Mouse (Mus musculus): ENCODE measurements around the gene Gm20388. TPM values are rescaled to one million over a fixed set of nuclear protein-coding genes. Genes with fewer than 3 reads are reported as not detected.

The Gm20388 gene
- polyA plus RNA-seq, 1 experiment from 2014 or later, result 5.3 TPM

DNA sequence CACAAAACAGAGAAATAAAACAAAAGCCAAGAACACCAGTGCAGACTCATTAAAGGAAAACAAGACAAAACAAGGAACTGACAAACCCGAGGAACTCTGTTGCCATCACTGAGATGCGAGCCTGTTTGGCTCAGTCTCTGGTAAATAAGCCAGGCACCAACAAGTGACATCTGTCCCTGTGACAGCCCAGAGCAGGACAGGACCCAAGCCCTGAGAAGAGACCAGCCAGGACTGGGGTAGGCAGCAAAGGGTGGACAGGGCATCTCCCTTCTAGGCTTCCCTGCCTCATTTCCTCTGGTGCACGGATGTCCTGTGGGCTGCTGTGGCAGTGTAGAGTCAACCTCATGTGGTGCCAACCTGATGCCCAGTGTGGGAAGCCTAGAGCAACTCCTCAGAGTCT lies 2752.5 kb downstream of the Gm20388 start:
- DNase-seq (ENCODE audit: low spot score), result no peak
- H3K9me3 ChIP-seq (ENCODE audit: control insufficient read depth, low read length), result no peaks in the 10 kb centered on the region
- peaks cover 46% of the 10 kb centered on the region for H3K4me1 ChIP-seq (replicated peaks; ENCODE audit: control insufficient read depth, insufficient read depth, low read length)
- no peak overlapping the region for H3K27ac ChIP-seq (ENCODE audit: low read depth, low read length)
- ATAC-seq (replicated peaks; ENCODE audit: low FRiP score), result no peak
- H3K27me3 ChIP-seq (replicated peaks; ENCODE audit: control insufficient read depth, insufficient read depth, low read length), result no peaks in the 10 kb centered on the region
- H3K4me2 ChIP-seq, result no peak overlapping the region
- no peak overlapping the region for H3K9ac ChIP-seq (ENCODE audit: low read depth, low read length)
- no peaks in the 10 kb centered on the region; the same call in 1 of the 2 replicates for H3K36me3 ChIP-seq (ENCODE audit: control insufficient read depth, insufficient read depth, low read length)
- no peak overlapping the region for H3K4me3 ChIP-seq (ENCODE audit: low read depth, low read length)
- WGBS, result 76% methylated on average over 3 of the region's 3 CpGs

- H3K9me3 ChIP-seq (ENCODE audit: control insufficient read depth, low read length), result no peaks in the 10 kb centered on the region
- H3K27ac ChIP-seq (ENCODE audit: low read depth, low read length), result no peak overlapping the region
- WGBS, result 77% methylated on average over 5 of the region's 5 CpGs
- H3K4me1 ChIP-seq (replicated peaks; ENCODE audit: control insufficient read depth, insufficient read depth, low read length), result peaks cover 46% of the 10 kb centered on the region
- H3K27me3 ChIP-seq (replicated peaks; ENCODE audit: control insufficient read depth, insufficient read depth, low read length), result no peaks in the 10 kb centered on the region
- H3K4me3 ChIP-seq (ENCODE audit: low read depth, low read length), result no peak overlapping the region
- H3K4me2 ChIP-seq, result no peak overlapping the region
- no peak overlapping the region for H3K9ac ChIP-seq (ENCODE audit: low read depth, low read length)
- DNase-seq (ENCODE audit: low spot score), result no peak
- no peaks in the 10 kb centered on the region; the same call in 1 of the 2 replicates for H3K36me3 ChIP-seq (ENCODE audit: control insufficient read depth, insufficient read depth, low read length)
- ATAC-seq (replicated peaks; ENCODE audit: low FRiP score), result no peak
Measured at GRCm38 (mm10) chr8:122663670-122664069, 2753.0 kb downstream of the Gm20388 start.

- WGBS, result 54% methylated on average over 8 of the region's 8 CpGs
- no peak overlapping the region for H3K27ac ChIP-seq (ENCODE audit: low read depth, low read length)
- no peak overlapping the region for H3K4me2 ChIP-seq
- H3K4me3 ChIP-seq (ENCODE audit: low read depth, low read length), result no peak overlapping the region
- DNase-seq (ENCODE audit: low spot score) (no peak), ATAC-seq (replicated peaks; ENCODE audit: low FRiP score) (no peak)
- no peak overlapping the region for H3K9ac ChIP-seq (ENCODE audit: low read depth, low read length)
- H3K9me3 ChIP-seq (ENCODE audit: control insufficient read depth, low read length), result no peaks in the 10 kb centered on the region
- no peaks in the 10 kb centered on the region; the same call in 1 of the 2 replicates for H3K36me3 ChIP-seq (ENCODE audit: control insufficient read depth, insufficient read depth, low read length)
- no peaks in the 10 kb centered on the region for H3K27me3 ChIP-seq (replicated peaks; ENCODE audit: control insufficient read depth, insufficient read depth, low read length)
- H3K4me1 ChIP-seq (replicated peaks; ENCODE audit: control insufficient read depth, insufficient read depth, low read length), result peaks cover 50% of the 10 kb centered on the region
Measured at GRCm38 (mm10) chr8:122665221-122665620, 2754.6 kb downstream of the Gm20388 start.

DNA sequence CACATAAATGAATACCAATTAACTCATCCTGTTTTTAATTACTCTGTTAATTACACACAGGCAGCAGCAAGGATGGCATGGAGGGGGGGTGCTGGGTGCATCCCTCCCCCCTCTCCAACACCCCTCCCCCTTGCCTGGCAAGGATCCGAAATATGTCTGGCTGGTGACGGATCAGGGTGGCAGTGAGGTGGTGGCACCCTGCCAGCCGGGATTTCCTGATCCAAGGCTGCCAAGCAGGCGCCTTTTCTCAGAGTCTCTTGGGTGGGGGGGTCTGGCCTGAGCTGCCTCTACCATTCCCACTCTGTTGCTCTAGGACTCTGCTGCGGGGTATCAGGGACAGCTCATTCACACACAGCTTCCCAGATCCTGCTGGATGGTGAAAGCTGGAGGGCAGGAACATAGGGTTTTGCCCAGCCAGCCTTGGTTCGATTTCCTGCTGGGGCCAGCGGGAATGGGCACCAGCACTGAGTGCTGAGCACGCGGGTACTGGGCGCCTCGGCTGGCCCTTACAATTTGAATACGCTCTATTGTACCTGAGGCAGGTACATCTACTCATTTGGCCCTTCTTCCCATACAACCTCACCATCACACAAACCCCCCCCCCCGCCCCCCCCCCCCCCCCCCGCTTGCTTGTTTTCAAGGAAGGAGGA lies 2755.2 kb downstream of the Gm20388 start:
- no peak overlapping the region for H3K27ac ChIP-seq (ENCODE audit: low read depth, low read length)
- H3K4me3 ChIP-seq (ENCODE audit: low read depth, low read length), result no peak overlapping the region
- H3K36me3 ChIP-seq (ENCODE audit: control insufficient read depth, insufficient read depth, low read length), result no peaks in the 10 kb centered on the region; the same call in 1 of the 2 replicates
- 64% methylated on average over 13 of the region's 14 CpGs for WGBS
- DNase-seq (ENCODE audit: low spot score) (no peak), ATAC-seq (replicated peaks; ENCODE audit: low FRiP score) (no peak)
- H3K4me2 ChIP-seq, result peak overlapping the region; percentile 4; the same call in 1 of the 2 replicates
- H3K9me3 ChIP-seq (ENCODE audit: control insufficient read depth, low read length), result no peaks in the 10 kb centered on the region
- no peaks in the 10 kb centered on the region for H3K27me3 ChIP-seq (replicated peaks; ENCODE audit: control insufficient read depth, insufficient read depth, low read length)
- H3K9ac ChIP-seq (ENCODE audit: low read depth, low read length), result no peak overlapping the region
- peaks cover 50% of the 10 kb centered on the region for H3K4me1 ChIP-seq (replicated peaks; ENCODE audit: control insufficient read depth, insufficient read depth, low read length)

DNA sequence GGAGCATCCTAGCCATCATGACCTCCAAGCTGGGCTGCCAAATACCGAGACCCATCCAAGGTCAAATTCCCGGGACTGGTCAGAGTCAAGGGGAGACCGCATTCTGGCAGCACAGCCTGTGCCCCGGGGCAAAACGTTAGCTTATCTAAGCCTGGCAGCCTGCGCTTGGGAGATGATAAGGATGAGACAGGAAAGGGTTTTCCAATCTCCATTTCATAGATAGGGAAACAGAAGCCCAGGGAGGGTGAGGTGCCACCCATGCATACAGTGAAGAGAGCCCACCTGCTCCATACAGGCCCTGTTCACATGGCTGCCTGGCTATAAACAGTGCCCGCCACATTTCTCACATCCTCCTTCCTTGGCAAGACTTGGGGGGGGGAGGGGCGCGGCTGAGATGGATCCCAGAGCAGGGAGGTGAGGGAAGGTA lies 2755.7 kb downstream of the Gm20388 start:
- Histone ChIP-seq H3K27ac (ENCODE audit: low read depth, low read length) (peak overlapping the region; percentile 28), H3K4me3 (ENCODE audit: low read depth, low read length) (no peak overlapping the region; the same call in 1 of the 2 replicates), H3K9ac (ENCODE audit: low read depth, low read length) (no peak overlapping the region), H3K36me3 (ENCODE audit: control insufficient read depth, insufficient read depth, low read length) (no peaks in the 10 kb centered on the region; the same call in 1 of the 2 replicates), H3K27me3 (replicated peaks; ENCODE audit: control insufficient read depth, insufficient read depth, low read length) (no peaks in the 10 kb centered on the region), H3K4me1 (replicated peaks; ENCODE audit: control insufficient read depth, insufficient read depth, low read length) (peaks cover 49% of the 10 kb centered on the region), H3K4me2 (peak overlapping the region; percentile 58), H3K9me3 (ENCODE audit: control insufficient read depth, low read length) (no peaks in the 10 kb centered on the region)
- 11% methylated on average over 9 of the region's 9 CpGs for WGBS
- DNase-seq (ENCODE audit: low spot score), result no peak
- peak; percentile 86 for ATAC-seq (replicated peaks; ENCODE audit: low FRiP score)

DNA sequence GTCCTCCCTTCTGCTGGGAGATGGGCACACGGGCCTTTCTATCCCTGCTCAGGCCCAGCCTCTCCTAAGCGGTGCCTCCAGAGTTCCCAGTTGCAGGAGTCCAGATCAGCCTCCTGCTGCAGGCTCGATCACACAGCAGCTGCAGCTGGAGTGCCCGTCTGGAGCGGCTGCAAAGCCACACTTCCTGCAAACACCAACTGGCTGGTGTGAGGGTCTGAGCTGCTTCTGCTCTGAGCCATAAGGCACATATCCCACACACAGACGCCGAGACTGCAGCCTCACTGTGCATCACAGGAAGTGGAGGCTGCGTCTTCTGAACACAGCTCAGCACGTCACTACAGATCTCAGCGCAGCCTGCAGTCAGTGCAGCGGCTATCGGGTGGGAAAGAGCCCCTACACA lies 2756.2 kb downstream of the Gm20388 start:
- WGBS, result 29% methylated on average over 12 of the region's 12 CpGs
- Histone ChIP-seq H3K9ac (ENCODE audit: low read depth, low read length) (peak overlapping the region; percentile 20), H3K27ac (ENCODE audit: low read depth, low read length) (peak overlapping the region; percentile 28), H3K36me3 (ENCODE audit: control insufficient read depth, insufficient read depth, low read length) (no peaks in the 10 kb centered on the region; the same call in 1 of the 2 replicates), H3K9me3 (ENCODE audit: control insufficient read depth, low read length) (no peaks in the 10 kb centered on the region), H3K4me3 (ENCODE audit: low read depth, low read length) (peak overlapping the region; percentile 11; the same call in 1 of the 2 replicates), H3K4me1 (replicated peaks; ENCODE audit: control insufficient read depth, insufficient read depth, low read length) (peaks cover 44% of the 10 kb centered on the region), H3K27me3 (replicated peaks; ENCODE audit: control insufficient read depth, insufficient read depth, low read length) (no peaks in the 10 kb centered on the region), H3K4me2 (peak overlapping the region; percentile 58)
- DNase-seq (ENCODE audit: low spot score) (no peak), ATAC-seq (replicated peaks; ENCODE audit: low FRiP score) (peak; percentile 16; the same call in 1 of the 2 replicates)

DNA sequence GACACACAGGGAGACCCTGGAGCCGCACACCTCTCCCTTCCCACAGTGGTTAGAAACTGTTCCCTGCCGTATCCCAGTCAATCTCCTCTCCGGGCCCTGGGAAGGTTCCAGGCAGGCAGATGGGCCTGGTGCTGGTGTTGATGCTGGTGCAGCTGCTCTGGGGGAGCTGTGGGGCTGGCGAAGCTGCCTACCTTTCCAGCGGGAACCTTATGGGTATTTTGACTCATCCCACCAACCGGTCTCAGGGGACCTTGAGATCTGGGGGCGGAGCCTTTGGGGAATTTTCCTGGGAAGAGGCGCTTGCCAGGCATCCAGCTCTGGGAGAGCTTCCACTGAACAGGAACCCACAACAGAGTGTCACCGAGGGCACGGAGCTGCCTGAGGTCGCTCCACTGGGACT lies 2757.2 kb downstream of the Gm20388 start:
- Histone ChIP-seq H3K27ac (ENCODE audit: low read depth, low read length) (no peak overlapping the region), H3K9ac (ENCODE audit: low read depth, low read length) (no peak overlapping the region), H3K36me3 (ENCODE audit: control insufficient read depth, insufficient read depth, low read length) (no peaks in the 10 kb centered on the region; the same call in 1 of the 2 replicates), H3K4me1 (replicated peaks; ENCODE audit: control insufficient read depth, insufficient read depth, low read length) (peaks cover 43% of the 10 kb centered on the region), H3K9me3 (ENCODE audit: control insufficient read depth, low read length) (no peaks in the 10 kb centered on the region), H3K4me2 (no peak overlapping the region), H3K4me3 (ENCODE audit: low read depth, low read length) (no peak overlapping the region), H3K27me3 (replicated peaks; ENCODE audit: control insufficient read depth, insufficient read depth, low read length) (no peaks in the 10 kb centered on the region)
- no peak for ATAC-seq (replicated peaks; ENCODE audit: low FRiP score)
- WGBS, result 73% methylated on average over 11 of the region's 11 CpGs
- DNase-seq (ENCODE audit: low spot score), result no peak

GRCm38 (mm10) chr8:122669370-122669769 lies 2758.7 kb downstream of the Gm20388 start:
- WGBS, result 52% methylated on average over 5 of the region's 5 CpGs
- Histone ChIP-seq H3K27ac (ENCODE audit: low read depth, low read length) (no peak overlapping the region), H3K4me3 (ENCODE audit: low read depth, low read length) (no peak overlapping the region), H3K4me2 (no peak overlapping the region), H3K9me3 (ENCODE audit: control insufficient read depth, low read length) (no peaks in the 10 kb centered on the region), H3K9ac (ENCODE audit: low read depth, low read length) (no peak overlapping the region), H3K36me3 (ENCODE audit: control insufficient read depth, insufficient read depth, low read length) (peaks cover 3% of the 10 kb centered on the region; the same call in 1 of the 2 replicates), H3K4me1 (replicated peaks; ENCODE audit: control insufficient read depth, insufficient read depth, low read length) (peaks cover 40% of the 10 kb centered on the region), H3K27me3 (replicated peaks; ENCODE audit: control insufficient read depth, insufficient read depth, low read length) (no peaks in the 10 kb centered on the region)
- no peak for DNase-seq (ENCODE audit: low spot score)
- ATAC-seq (replicated peaks; ENCODE audit: low FRiP score), result no peak

- Histone ChIP-seq H3K4me2 (no peak overlapping the region), H3K4me3 (ENCODE audit: low read depth, low read length) (no peak overlapping the region), H3K27me3 (replicated peaks; ENCODE audit: control insufficient read depth, insufficient read depth, low read length) (no peaks in the 10 kb centered on the region), H3K9me3 (ENCODE audit: control insufficient read depth, low read length) (no peaks in the 10 kb centered on the region), H3K27ac (ENCODE audit: low read depth, low read length) (no peak overlapping the region), H3K9ac (ENCODE audit: low read depth, low read length) (no peak overlapping the region), H3K36me3 (ENCODE audit: control insufficient read depth, insufficient read depth, low read length) (peaks cover 3% of the 10 kb centered on the region; the same call in 1 of the 2 replicates), H3K4me1 (replicated peaks; ENCODE audit: control insufficient read depth, insufficient read depth, low read length) (peaks cover 39% of the 10 kb centered on the region)
- 57% methylated on average over 11 of the region's 11 CpGs for WGBS
- no peak for DNase-seq (ENCODE audit: low spot score)
- ATAC-seq (replicated peaks; ENCODE audit: low FRiP score), result no peak
Measured at GRCm38 (mm10) chr8:122670001-122670400, 2759.4 kb downstream of the Gm20388 start.
